Mouse (Mus musculus) adrenal gland, postnatal 14 days (tissue): ENCODE data around the gene Ccdc151. TPM values are rescaled to one million over a fixed set of nuclear protein-coding genes. Genes with fewer than 3 reads are reported as not detected.
A peak's percentile ranks its signal among the peaks of the same experiment; 100 is the strongest.

Experiments
- DNase-seq: peaks from one replicate; pipeline ENCODE4 v3.0.0; 2021; ENCODE audit warnings: mixed read lengths
- long read RNA-seq, 2 experiments: library from polyadenylated mRNA; stranded (forward); transcript quantifications; one replicate each; pipeline ENCODE4 v2.0.0; 2021
- total RNA-seq: library from RNA; stranded (reverse); gene quantifications from 2 replicates; pipeline ENCODE4 v1.2.3, GENCODE M21; 2021

Ccdc151 gene
- total RNA-seq: 0.45 and 0.56 TPM in 2 replicates
- long read RNA-seq, experiment 1, partial matches to known transcripts: 2 of 4 reads
- long read RNA-seq, experiment 1, other reads (novel, unspliced or antisense): 2 of 4 reads
- long read RNA-seq, experiment 2, partial matches to known transcripts: 1 of 1 reads
- long read RNA-seq, experiment 2, other reads (novel, unspliced or antisense): 0 of 1 reads

GRCm38 (mm10) chr9:22002194-22003162 is at the start of gene Ccdc151, which contains the start of gene Prkcsh:
Gene Ccdc151 (minus strand): TSS chr9:22002634.
Gene Prkcsh (plus strand): TSS chr9:22002806.
- DNase-seq: peak; percentile 99

DNA sequence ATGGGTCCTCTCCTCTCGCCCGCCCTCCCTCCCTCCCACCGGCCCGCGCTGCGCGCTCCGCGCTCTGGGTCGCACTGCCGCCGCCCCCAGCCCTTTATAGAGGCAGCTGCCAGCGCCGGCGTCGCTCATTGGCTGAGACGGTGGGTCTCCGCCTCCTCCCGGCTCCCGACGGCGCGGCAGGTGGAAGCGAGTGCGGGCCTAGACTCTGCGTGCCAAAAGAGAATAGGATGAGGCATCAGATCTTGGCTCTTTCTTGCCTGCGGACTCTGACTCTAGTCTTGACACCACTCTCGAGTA is 49.5 kb upstream of the Ccdc151 start, which contains the start of gene Elavl3:
Elavl3 (minus strand) TSS at position 66 of the 297 bp plus-strand sequence.
- no peak for DNase-seq

GRCm38 (mm10) chr9:22051161-22051957 is 48.9 kb upstream of the Ccdc151 start:
- DNase-seq: peak; percentile 35

DNA sequence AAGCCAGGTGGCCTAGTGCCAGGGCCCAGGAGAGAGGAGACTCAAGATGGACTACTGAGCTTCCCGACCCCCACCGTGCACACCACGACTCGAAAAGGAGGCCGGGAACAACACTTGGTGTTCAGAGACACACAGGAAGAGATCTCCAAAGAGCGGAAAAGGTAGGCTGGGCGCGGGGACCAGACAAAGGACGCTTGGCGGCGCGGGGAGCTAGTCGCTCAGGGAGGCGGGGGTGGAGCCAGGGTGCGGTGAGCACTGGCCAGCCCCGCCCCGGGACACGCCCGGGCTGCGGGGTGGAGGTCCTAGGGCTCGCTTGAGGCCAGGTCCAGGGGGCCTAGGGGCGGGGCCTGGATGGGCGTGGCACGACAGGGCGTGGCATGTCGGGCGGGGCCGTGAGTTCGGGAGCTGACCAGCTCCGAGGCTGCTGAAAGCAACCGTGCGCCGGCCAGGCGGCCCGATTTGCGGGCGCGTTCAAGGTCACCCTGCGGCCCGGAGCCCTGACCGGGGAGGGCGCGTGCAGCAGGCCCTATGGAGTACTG is 48.0 kb upstream of the Ccdc151 start:
- peak; percentile 80 for DNase-seq

DNA sequence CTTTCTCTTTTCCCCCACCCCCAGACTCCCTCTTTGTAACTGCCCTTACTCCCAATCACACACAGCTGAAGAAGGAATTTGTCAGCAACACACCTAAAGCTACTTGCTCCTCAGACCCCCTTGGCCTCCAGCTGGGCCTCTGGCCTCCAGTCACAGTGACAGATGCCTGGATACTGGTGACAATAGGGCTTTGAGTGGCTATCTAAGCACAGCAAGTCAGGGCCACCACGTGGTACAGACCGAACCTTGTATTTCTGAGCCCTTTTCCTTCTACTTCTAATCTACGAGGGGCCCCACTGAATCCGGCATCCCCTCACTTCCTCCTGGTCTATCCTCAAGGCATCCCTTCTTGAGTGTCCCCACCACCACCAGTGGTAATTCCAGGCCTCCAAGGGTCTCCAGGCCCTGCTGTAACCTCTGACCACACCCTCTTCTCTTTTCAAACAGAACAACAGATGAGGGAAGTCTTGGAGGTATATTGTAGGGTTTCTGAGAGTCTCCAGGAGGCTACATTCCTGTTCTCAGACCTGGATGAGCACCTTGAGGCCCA is 47.4 kb upstream of the Ccdc151 start:
- no peak for DNase-seq

GRCm38 (mm10) chr9:22049315-22049714 is 46.9 kb upstream of the Ccdc151 start:
- no peak for DNase-seq

- DNase-seq: no peak
These were observed 44.9 kb upstream of the Ccdc151 start for GRCm38 (mm10) chr9:22047329-22047728.

GRCm38 (mm10) chr9:22041832-22042231 is 39.4 kb upstream of the Ccdc151 start:
- no peak for DNase-seq

- DNase-seq: peak; percentile 48
These were observed 35.4 kb upstream of the Ccdc151 start for GRCm38 (mm10) chr9:22037826-22038225.

GRCm38 (mm10) chr9:22035300-22036044 is 33.0 kb upstream of the Ccdc151 start:
- DNase-seq: no peak

GRCm38 (mm10) chr9:22030386-22030785 is 28.0 kb upstream of the Ccdc151 start:
- DNase-seq: no peak

- no peak for DNase-seq
These were observed 26.0 kb upstream of the Ccdc151 start for GRCm38 (mm10) chr9:22028467-22028866.

- peak; percentile 39 for DNase-seq
These were observed 22.2 kb upstream of the Ccdc151 start for GRCm38 (mm10) chr9:22024592-22024991.

GRCm38 (mm10) chr9:22017208-22017825 is 14.9 kb upstream of the Ccdc151 start:
- DNase-seq: no peak

DNA sequence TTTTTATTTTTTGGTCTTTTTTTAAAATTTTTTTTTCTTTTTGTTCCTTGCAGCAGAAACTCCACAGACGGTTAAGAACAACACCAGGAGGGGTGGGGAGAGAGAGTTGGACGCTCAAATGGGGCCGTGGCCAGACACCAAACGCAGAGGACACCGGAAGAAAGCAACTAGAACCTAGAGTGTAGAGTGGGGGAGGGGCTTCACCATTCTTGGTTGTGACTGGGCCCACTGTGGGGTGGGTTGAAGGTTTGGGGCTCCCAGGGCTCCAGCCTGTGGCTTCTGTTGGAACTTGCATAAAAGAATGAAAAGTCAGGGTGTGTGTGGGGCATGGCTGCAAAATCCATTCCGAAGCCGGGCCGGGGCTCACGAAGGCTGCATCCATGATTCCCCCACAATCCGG is 13.8 kb upstream of the Ccdc151 start:
- no peak for DNase-seq

DNA sequence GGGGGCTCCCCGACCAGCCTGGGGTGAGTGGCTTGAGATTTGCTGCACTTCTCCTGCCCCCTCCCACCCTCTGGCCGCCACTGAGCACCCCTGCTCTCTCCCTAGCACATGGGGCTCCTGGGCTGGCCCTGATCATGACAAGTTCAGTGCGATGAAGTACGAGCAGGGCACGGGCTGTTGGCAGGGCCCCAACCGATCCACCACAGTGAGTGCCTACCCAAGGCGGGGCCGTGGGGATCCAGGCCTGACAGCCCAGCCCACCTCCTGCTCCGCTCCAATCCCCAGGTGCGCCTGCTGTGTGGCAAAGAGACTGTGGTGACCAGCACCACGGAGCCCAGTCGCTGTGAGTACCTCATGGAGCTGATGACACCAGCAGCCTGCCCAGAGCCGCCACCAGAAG is 10.3 kb upstream of the Ccdc151 start:
- no peak for DNase-seq

DNA sequence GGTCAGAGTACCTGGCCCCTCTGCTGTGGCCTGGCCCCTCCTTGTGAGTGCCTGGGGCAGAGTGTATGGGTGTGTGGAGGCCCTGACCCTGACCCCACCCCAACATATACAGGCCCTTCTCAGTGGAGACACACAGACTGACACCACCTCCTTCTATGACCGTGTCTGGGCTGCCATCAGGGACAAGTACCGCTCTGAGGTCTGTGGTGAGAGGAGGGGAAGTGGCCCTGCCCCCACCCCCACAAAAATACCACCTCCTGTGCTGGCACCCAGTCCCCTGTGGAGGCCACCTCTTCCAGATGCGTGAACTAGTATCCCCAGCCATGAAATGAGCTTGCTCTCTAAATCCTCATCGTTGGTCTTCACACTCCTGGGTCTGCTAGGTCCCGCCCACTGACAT is 8.6 kb upstream of the Ccdc151 start:
- no peak for DNase-seq

DNA sequence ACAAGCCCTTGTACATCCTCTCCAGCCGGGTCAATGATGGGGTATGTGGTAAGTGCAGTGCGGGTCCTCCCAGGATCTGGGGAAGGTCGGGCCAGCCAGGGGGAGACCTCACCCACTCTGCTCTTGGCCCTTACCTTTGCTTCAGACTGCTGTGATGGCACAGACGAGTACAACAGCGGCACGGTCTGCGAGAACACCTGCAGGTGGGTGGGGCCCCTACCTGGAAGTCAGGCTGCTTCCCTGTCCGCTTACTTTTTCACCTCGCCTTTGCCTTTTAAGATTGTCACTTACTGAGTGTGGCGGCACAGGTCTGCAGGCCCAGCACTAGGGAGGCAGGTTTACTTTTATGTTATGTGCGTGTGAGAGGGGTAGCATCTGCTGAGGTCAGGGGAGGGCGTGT is 2.1 kb upstream of the Ccdc151 start:
- no peak for DNase-seq

DNA sequence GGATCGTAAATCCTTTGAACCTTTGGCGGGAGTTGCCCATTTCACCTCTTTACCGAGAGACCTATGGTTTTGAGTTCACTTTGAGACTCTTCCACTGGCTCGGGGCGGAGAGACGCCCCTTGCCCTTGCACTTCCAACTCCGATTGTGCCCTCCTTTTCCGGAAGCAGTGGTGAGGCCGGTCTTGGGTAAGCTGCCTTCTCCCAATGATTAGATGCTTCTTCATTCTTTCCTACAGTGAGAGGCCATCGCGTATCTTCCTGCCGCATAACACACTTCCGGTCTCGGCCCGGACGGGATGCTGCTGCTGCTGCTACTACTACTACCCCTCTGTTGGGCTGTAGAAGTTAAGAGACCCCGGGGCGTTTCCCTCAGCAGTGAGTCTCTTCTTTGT is 725 bp upstream of the Ccdc151 start:
- DNase-seq: peak; percentile 59

- no peak for DNase-seq
These were observed 801 bp downstream of the Ccdc151 start for GRCm38 (mm10) chr9:22001633-22002032.

- peak; percentile 58 for DNase-seq
These were observed 2.1 kb downstream of the Ccdc151 start for GRCm38 (mm10) chr9:22000296-22000695.
